Mouse (Mus musculus): Measurements from ENCODE around the gene Cacul1. TPM values are rescaled to one million over a fixed set of nuclear protein-coding genes. Genes with fewer than 3 reads are reported as not detected.

Cacul1 gene
- polyA plus RNA-seq, 1 experiment from 2014 or later = 30.8 TPM

- H3K36me3 ChIP-seq (ENCODE audit: insufficient read depth) = peaks cover 14% of the 10 kb centered on the region; the same call in 1 of the 2 replicates
- H3K4me3 ChIP-seq (ENCODE audit: low read depth, low read length) = no peak overlapping the region
- H3K27me3 ChIP-seq (ENCODE audit: insufficient read depth, low read length) = no peaks in the 10 kb centered on the region
- no peak for ATAC-seq (ENCODE audit: insufficient read depth)
- no peak overlapping the region for H3K9ac ChIP-seq
- no peak overlapping the region for H3K27ac ChIP-seq (ENCODE audit: low read depth)
- no peaks in the 10 kb centered on the region for H3K9me3 ChIP-seq (ENCODE audit: low read depth, low read length)
- H3K4me1 ChIP-seq (ENCODE audit: insufficient read depth) = 0 out of 2 replicates have a peak, but pooled peaks cover 3% of the 10 kb centered on the region
- H3K4me2 ChIP-seq = no peak overlapping the region
- no peak for DNase-seq
- 82% methylated on average over 1 of the region's 1 CpGs for WGBS
- TF ChIP-seq CTCF (IDR thresholded peaks at IDR 0.05; ENCODE audit: low read depth) = no peak
Observed at GRCm38 (mm10) chr19:60576741-60577140, 4.1 kb downstream of the Cacul1 start.

- H3K4me2 ChIP-seq = no peak overlapping the region
- TF ChIP-seq CTCF (IDR thresholded peaks at IDR 0.05; ENCODE audit: low read depth) = no peak
- ATAC-seq (ENCODE audit: insufficient read depth) (no peak), DNase-seq (no peak)
- H3K27ac ChIP-seq (ENCODE audit: low read depth) = no peak overlapping the region
- no peaks in the 10 kb centered on the region for H3K27me3 ChIP-seq (ENCODE audit: insufficient read depth, low read length)
- no peak overlapping the region for H3K4me3 ChIP-seq (ENCODE audit: low read depth, low read length)
- no peaks in the 10 kb centered on the region for H3K4me1 ChIP-seq (ENCODE audit: insufficient read depth)
- H3K36me3 ChIP-seq (ENCODE audit: insufficient read depth) = peaks cover 12% of the 10 kb centered on the region; the same call in 1 of the 2 replicates
- no peaks in the 10 kb centered on the region for H3K9me3 ChIP-seq (ENCODE audit: low read depth, low read length)
- H3K9ac ChIP-seq = no peak overlapping the region
Observed at GRCm38 (mm10) chr19:60560497-60560896, 20.3 kb downstream of the Cacul1 start.

- 73% methylated on average over 4 of the region's 4 CpGs for WGBS
- Histone ChIP-seq H3K9ac (no peak overlapping the region), H3K27ac (ENCODE audit: low read depth) (no peak overlapping the region), H3K4me3 (ENCODE audit: low read depth, low read length) (no peak overlapping the region), H3K36me3 (ENCODE audit: insufficient read depth) (peaks cover 24% of the 10 kb centered on the region; the same call in 1 of the 2 replicates), H3K9me3 (ENCODE audit: low read depth, low read length) (no peaks in the 10 kb centered on the region), H3K27me3 (ENCODE audit: insufficient read depth, low read length) (no peaks in the 10 kb centered on the region), H3K4me1 (ENCODE audit: insufficient read depth) (no peaks in the 10 kb centered on the region), H3K4me2 (no peak overlapping the region)
- no peak for TF ChIP-seq CTCF (IDR thresholded peaks at IDR 0.05; ENCODE audit: low read depth)
- no peak for ATAC-seq (ENCODE audit: insufficient read depth)
- DNase-seq = no peak
Observed at GRCm38 (mm10) chr19:60554866-60555438, 25.9 kb downstream of the Cacul1 start.

GRCm38 (mm10) chr19:60553501-60553900 lies 27.3 kb downstream of the Cacul1 start:
- TF ChIP-seq CTCF (IDR thresholded peaks at IDR 0.05; ENCODE audit: low read depth) = peak; percentile 70
- Histone ChIP-seq H3K4me2 (no peak overlapping the region), H3K9ac (no peak overlapping the region), H3K9me3 (ENCODE audit: low read depth, low read length) (no peaks in the 10 kb centered on the region), H3K27ac (ENCODE audit: low read depth) (no peak overlapping the region), H3K4me3 (ENCODE audit: low read depth, low read length) (no peak overlapping the region), H3K27me3 (ENCODE audit: insufficient read depth, low read length) (no peaks in the 10 kb centered on the region), H3K36me3 (ENCODE audit: insufficient read depth) (peaks cover 26% of the 10 kb centered on the region; the same call in 1 of the 2 replicates), H3K4me1 (ENCODE audit: insufficient read depth) (no peaks in the 10 kb centered on the region)
- ATAC-seq (ENCODE audit: insufficient read depth) (no peak), DNase-seq (peak; percentile 77)

- H3K4me3 ChIP-seq (ENCODE audit: low read depth, low read length) = no peak overlapping the region
- no peaks in the 10 kb centered on the region for H3K9me3 ChIP-seq (ENCODE audit: low read depth, low read length)
- H3K27ac ChIP-seq (ENCODE audit: low read depth) = no peak overlapping the region
- H3K36me3 ChIP-seq (ENCODE audit: insufficient read depth) = peaks cover 25% of the 10 kb centered on the region
- no peaks in the 10 kb centered on the region for H3K27me3 ChIP-seq (ENCODE audit: insufficient read depth, low read length)
- TF ChIP-seq CTCF (IDR thresholded peaks at IDR 0.05; ENCODE audit: low read depth) = peak; percentile 31
- H3K4me1 ChIP-seq (ENCODE audit: insufficient read depth) = no peaks in the 10 kb centered on the region
- ATAC-seq (ENCODE audit: insufficient read depth) = no peak
- 84% methylated on average over 2 of the region's 2 CpGs for WGBS
- H3K4me2 ChIP-seq = no peak overlapping the region
- no peak for DNase-seq
- no peak overlapping the region for H3K9ac ChIP-seq
Observed at GRCm38 (mm10) chr19:60543302-60543701, 37.5 kb downstream of the Cacul1 start.

- DNase-seq (no peak), ATAC-seq (ENCODE audit: insufficient read depth) (no peak)
- no peaks in the 10 kb centered on the region for H3K27me3 ChIP-seq (ENCODE audit: insufficient read depth, low read length)
- no peak overlapping the region for H3K9ac ChIP-seq
- H3K27ac ChIP-seq (ENCODE audit: low read depth) = no peak overlapping the region
- H3K4me1 ChIP-seq (ENCODE audit: insufficient read depth) = no peaks in the 10 kb centered on the region
- no peak overlapping the region for H3K4me3 ChIP-seq (ENCODE audit: low read depth, low read length)
- H3K36me3 ChIP-seq (ENCODE audit: insufficient read depth) = peaks cover 34% of the 10 kb centered on the region
- no peak overlapping the region for H3K4me2 ChIP-seq
- WGBS = 92% methylated on average over 2 of the region's 2 CpGs
- H3K9me3 ChIP-seq (ENCODE audit: low read depth, low read length) = no peaks in the 10 kb centered on the region
- TF ChIP-seq CTCF (IDR thresholded peaks at IDR 0.05; ENCODE audit: low read depth) = no peak
Observed at GRCm38 (mm10) chr19:60531897-60532296, 48.9 kb downstream of the Cacul1 start.

DNA sequence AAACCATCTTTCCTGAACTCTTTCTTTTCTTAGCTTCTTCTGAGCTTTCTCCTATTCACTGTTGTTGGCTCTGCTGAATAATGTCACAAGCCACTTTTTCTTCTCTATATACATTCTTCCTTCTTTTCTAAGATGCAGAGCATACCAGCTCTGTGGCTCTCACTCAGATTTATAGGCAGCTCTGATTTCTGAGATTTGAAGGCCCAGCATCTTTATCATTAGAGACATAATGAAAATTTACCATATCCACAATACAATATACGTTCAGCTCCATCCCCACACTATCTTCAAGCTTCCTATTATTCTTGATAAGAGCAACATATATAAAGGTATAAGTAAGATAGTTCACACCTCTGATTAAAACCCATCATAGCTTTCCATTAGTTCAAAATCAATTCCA lies 50.7 kb downstream of the Cacul1 start:
- Histone ChIP-seq H3K9me3 (ENCODE audit: low read depth, low read length) (no peaks in the 10 kb centered on the region), H3K36me3 (ENCODE audit: insufficient read depth) (peaks cover 30% of the 10 kb centered on the region), H3K27me3 (ENCODE audit: insufficient read depth, low read length) (no peaks in the 10 kb centered on the region), H3K4me1 (ENCODE audit: insufficient read depth) (no peaks in the 10 kb centered on the region), H3K4me3 (ENCODE audit: low read depth, low read length) (no peak overlapping the region), H3K9ac (no peak overlapping the region), H3K27ac (ENCODE audit: low read depth) (no peak overlapping the region), H3K4me2 (no peak overlapping the region)
- ATAC-seq (ENCODE audit: insufficient read depth) (no peak), DNase-seq (no peak)
- 93% methylated on average over 1 of the region's 1 CpGs for WGBS
- no peak for TF ChIP-seq CTCF (IDR thresholded peaks at IDR 0.05; ENCODE audit: low read depth)
